Mouse (Mus musculus): ENCODE data around the gene Hsf5.

Gene Hsf5

DNA sequence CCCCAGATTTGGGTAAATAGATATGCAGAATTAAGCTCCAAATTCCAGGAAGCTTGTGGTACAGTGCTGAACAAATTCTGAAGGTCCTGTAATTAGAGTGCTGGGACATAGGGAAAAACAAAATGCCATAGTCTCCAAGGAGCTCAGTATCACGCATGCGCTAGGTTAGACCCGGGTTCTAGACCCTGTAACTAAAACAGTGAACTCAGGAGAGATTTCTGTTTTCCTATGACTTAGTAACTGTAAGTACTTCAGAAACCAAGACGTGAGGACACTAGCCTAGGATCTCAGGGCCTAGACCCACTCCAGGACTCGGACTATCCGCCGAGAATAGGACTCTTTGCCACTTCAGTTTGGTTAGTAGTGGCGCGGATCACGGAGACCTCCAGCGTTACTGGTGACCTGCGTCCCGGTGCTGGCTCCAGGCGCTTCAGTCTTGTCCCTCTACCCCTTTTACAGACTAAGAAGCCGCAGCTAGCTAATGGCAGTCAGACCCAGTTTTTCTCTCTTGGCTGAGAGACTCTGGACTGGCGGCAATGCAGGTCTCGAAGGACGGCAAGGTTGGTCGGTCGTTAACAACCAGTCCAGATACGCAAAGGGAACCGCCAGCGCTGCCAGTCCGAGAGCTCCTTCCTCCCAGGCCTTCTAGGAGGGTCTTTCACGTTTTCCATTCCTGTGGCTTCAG, 26.0 kb upstream of the Hsf5 start:
- peak; percentile 45 for DNase-seq (ENCODE audit: low spot score)

- peak; percentile 99 for DNase-seq (ENCODE audit: low spot score)
Measured at GRCm38 (mm10) chr11:87591526-87592353, 25.2 kb upstream of the Hsf5 start, which contains the start of gene Mtmr4. Gene Mtmr4 (plus strand): TSS chr11:87592162.

DNA sequence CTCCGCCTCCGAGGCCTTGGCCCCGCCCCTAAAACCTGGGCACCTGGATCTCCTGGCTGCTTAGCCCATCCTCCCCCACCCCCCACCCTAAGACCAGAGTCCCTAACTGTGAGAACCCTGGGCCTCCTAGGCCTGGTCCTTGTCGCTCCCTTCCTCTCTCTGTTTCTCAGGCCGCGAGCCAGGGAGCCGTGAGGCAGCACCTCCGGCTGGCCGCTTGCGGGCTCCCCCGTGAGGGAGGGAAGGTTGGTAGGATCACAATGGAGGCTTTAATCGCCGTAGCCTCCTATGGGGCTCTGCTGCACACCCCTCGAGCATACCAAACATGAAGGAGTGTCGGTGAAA, 24.6 kb upstream of the Hsf5 start:
- no peak for DNase-seq (ENCODE audit: low spot score)

DNA sequence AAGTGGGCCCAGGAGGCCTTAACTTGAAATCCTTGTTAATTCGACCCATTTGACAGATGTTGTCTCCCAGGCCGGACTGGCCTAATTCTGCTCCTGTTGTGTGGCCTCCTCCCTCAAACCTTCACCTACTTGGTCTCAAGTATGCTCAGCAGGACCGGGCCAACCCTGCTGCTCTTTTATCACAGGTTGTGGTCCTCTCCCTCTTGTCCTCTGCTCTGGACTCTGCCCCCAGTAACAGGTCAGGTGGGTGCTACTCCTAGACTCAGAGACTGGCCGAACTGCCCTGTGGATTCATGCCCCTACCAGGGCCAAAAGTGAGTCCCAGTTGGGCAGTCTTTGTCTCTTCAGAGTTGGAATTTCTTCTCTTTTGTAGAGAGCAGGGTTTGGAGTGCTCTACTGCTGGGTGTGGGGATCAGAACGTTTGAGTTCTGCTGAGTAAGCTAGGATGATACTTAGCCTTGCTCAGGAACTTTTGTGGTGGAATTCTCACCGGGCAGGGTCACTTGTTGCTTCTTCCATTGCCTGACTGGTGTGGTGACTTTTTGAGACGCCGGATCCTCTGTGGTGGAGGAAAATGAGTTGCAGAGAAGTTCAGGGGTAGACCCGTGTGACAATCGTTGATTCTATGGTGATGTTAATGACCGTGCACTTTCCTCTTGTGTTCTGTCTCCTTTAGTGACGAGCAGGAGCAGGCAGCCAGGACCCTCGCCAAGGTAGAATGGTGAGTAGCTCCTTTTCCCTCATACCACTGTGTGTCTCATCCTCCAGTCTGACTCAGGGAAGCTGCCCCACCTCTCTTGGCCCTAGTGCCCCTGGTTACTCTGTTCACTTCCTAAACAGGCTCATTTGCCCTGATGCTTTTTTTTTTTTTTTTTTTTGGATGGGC, 24.0 kb upstream of the Hsf5 start:
- peak; percentile 5 for DNase-seq (ENCODE audit: low spot score)

GRCm38 (mm10) chr11:87595327-87595841, 21.6 kb upstream of the Hsf5 start:
- DNase-seq (ENCODE audit: low spot score): peak; percentile 89

- DNase-seq (ENCODE audit: low spot score): peak; percentile 10
Measured at GRCm38 (mm10) chr11:87595976-87596375, 21.0 kb upstream of the Hsf5 start.

DNA sequence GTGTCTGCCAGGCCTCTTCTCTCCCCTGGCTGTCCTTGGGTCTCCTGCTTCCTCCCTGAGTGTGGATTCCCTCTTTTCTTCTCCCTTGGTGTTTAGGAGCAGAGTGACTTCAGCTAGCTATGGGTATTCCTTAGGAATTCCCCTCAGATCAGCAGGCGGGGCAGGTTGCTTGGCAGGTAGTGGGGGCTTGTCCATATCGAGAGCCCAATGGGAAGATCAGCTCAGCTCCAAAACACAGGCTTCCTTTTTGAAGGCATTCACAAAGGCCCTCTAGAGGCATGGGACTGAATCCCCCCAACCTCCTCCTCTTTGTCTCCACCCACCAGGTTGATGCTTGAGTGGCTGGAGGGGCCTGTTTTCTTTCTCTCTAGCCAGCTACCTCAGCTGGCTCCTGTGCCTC, 20.5 kb upstream of the Hsf5 start:
- no peak for DNase-seq (ENCODE audit: low spot score)

DNA sequence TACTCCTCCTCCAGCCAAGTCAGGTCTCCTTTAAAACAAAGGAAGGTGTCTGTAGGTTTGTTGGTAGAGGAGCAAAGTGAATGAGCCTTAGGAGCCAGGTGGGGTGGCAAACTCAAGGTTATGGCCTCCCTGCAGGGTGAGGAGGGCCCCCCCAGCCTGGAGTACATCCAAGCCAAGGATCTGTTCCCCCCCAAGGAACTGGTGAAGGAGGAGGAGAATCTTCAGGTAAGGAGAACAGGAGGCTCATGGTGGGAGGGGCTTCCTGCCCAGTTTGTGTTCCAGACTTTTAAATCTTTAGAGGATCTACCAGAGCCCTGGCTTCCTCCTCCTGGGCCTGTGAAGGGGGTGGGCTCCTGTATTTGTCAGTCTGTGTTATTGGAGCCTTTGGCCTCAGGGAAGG, 19.9 kb upstream of the Hsf5 start:
- DNase-seq (ENCODE audit: low spot score): no peak

DNA sequence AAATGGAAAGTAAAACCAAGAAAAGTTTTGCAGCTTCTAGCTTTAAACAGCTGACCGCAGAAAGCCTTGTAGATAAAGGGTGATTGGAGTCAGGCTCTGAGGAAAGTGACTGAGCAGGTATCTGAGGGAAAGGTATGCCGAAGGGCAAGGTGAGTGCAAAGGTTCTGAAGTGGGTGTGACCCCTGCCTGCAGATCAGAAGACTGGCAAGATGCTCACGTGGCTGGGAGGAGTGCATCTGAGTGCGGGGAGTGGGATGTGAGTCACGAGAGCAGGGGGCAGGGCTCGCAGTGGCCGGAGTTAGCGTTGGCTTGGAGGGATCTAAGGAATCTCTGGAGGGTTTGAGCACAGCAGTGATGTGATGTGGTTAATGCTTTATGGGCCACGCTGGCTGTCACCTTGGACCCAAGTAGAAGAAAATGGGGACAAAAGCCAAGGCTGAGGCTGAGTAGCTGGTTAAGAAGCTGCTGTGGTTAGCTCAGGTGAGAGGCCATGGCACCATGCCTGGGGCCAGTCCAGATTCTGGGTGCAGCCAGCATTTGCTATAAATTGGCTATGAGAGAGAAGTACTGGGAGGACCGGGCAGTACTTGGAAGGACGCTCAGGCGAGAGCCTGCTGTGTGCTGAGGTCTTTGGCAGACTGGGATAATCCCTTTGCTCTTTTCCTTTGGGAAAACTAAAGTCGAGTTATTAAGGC, 17.4 kb upstream of the Hsf5 start:
- no peak for DNase-seq (ENCODE audit: low spot score)

- DNase-seq (ENCODE audit: low spot score): no peak
Measured at GRCm38 (mm10) chr11:87600322-87600853, 16.6 kb upstream of the Hsf5 start.

DNA sequence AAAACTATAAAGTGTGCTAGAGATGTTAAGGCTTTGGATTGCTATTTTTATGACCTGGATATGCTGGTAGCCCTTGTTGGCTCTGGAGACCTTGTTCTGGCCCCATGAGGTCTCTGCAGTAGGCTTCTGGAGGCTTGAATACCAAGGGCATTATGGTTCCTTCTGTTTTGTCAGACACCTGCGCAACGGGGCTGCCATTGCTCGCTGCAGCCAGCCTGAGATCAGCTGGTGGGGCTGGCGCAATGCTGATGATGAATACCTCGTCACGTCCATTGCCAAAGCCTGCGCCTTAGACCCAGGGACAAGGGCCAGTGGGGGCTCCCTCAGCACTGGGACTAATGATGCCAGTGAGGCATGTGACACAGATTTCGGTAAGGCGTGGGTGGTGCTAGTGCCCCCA, 14.7 kb upstream of the Hsf5 start:
- DNase-seq (ENCODE audit: low spot score): no peak

DNA sequence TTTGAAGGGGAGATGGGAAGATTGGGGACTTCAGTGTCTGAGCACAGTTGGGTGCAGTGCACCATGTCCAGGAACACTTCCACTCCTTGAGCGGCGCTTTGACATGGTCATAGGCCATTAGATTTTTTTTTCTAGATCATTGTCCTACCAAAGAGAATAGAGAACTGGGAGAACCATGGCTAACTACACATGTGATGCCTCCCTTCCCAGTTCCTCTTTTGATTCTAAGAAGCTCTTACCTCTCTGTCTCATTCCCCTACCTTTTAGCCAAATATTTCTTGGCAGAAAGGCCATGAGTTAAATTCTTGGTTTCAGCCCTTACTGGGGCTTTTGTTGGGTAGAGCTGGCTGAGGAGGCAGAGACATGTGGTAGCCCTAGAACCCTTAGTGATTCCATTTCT, 13.4 kb upstream of the Hsf5 start:
- DNase-seq (ENCODE audit: low spot score): no peak

DNA sequence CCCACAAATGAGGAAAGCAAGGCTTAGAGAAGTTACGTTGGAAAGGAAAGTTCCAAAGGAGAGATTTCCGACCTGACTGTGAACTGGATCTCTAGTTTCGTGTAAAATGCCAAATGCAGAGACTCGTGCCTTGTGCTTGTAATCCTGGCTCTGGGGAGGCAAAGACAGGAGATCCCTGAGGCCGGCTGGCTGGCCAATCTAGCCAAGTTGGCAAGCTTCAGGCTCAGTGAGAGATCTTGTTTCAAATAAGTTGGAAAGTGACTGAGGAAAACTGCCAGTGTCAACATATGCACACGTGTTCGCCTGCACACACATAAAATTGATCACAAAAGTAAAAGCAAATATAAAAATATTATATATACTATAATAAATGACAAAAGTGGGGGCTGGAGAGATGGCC, 7.7 kb upstream of the Hsf5 start:
- no peak for DNase-seq (ENCODE audit: low spot score)

DNA sequence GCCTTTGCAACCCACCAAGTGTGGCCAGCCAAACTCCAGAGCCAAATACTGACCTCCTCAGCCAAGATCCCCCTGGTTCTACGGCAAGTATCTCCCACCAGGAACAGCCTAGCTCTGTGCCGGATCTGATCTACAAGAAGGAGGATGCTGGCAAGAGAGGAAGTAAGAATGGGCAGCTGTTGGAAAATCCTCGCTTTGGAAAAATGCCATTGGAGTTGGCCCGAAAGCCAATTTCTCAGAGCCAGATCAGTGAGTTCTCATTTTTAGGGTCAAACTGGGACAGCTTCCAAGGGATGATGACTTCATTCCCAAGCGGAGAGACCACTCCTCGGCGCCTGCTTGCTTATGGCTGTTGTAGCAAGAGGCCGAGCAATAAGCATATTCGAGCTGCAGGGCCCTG, 5.4 kb upstream of the Hsf5 start:
- no peak for DNase-seq (ENCODE audit: low spot score)

DNA sequence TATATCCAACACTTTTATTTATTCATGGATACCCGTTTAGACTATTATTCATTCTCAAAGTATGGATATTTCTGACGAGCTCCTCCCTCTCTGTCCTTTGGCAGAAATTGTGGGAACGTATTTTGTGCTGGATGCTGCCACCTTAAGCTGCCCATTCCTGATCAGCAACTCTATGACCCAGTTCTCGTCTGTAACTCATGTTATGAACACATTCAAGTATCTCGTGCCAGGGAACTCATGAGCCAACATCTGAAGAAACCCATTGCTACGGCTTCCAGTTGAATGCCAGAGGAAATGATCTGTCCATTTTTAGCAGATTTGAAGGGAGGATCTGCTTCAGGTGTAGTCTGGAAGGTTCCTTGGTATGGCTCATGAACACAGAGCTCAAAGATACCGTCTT, 3.0 kb upstream of the Hsf5 start:
- no peak for DNase-seq (ENCODE audit: low spot score)

DNA sequence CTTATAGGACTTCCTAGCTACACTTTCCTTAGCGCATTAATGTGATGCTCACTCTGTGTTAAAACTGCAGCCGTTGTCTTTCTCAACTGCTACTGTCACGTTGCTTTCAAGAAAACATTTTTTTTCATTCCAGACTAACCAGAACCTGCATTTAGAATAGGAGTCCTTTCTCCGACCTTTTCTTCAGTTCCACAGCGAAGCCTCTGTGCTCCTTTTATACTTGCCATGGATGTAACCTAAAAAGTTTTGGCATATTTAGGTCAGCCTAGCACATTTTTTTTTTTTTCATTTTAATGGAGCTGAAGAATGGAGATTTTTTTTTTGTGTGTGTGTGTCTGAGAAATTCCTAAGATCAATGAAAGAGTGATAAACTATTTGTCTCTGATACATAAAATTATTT, 1.4 kb upstream of the Hsf5 start:
- DNase-seq (ENCODE audit: low spot score): no peak

DNA sequence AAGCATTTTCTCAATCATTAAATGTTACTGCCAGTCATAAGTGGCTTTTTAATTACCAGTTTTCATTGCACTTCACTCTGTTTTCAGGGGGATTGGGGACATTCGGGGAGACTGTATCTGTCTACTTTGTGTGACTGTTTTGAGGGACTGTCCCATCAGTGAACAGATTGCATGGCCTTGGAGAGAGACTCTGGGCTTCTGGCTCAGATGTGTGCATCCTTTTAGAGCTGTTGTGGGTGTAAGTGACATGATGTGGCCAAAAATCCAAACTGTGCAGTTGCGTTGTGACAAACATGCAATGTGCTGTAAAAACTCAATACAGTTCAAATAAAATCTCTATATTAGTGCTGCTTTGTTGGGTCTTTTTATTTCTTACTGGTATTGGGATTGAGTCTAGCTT, 1.0 kb upstream of the Hsf5 start:
- no peak for DNase-seq (ENCODE audit: low spot score)

GRCm38 (mm10) chr11:87617606-87618005, 642 bp downstream of the Hsf5 start:
- DNase-seq (ENCODE audit: low spot score): no peak

DNA sequence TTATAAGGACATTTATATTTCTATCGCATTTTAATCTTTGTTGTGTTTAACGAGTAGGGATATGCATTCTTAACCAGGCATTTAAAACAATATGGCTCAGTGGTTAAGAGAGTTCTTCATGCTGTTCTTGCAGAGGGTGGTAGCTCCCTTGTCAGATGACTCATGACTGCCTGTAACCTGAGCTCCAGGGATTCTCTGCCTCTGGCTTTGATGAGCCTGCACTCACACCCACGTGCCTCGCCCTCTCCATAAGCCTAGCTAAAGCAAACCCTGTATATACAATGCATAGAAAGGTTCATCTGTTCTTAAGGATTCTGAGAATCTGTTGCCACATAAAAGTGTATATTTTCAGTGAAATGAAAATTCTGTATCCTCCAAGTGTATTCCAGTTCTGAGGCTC, 6.2 kb downstream of the Hsf5 start:
- DNase-seq (ENCODE audit: low spot score): no peak

- DNase-seq (ENCODE audit: low spot score): peak; percentile 22
Measured at GRCm38 (mm10) chr11:87629859-87630258, 12.9 kb downstream of the Hsf5 start.

- DNase-seq (ENCODE audit: low spot score): no peak
Measured at GRCm38 (mm10) chr11:87638793-87639192, 21.8 kb downstream of the Hsf5 start.

GRCm38 (mm10) chr11:87639206-87639605, 22.2 kb downstream of the Hsf5 start:
- peak; percentile 74 for DNase-seq (ENCODE audit: low spot score)
